Mouse (Mus musculus) lung, postnatal 0 days (tissue): Measurements from ENCODE around the gene Trp53rka.

ENCODE experiments used
- CTCF ChIP-seq: IDR thresholded peaks from 2 replicates; pipeline ENCODE4 v1.5.1; 2016; ENCODE audit warnings: antibody characterized with exemption, mild to moderate bottlenecking
- EP300 ChIP-seq: IDR thresholded peaks from 2 replicates; pipeline ENCODE4 v1.6.1; 2016; ENCODE audit warnings: antibody characterized with exemption, mild to moderate bottlenecking, control low read depth

- TF ChIP-seq CTCF (peak; percentile 97), EP300 (no peak)
Observed at GRCm38 (mm10) chr2:165486881-165487535, 6.1 kb downstream of the Trp53rka start.
